Mouse (Mus musculus): ENCODE results near the gene Elovl6.

GRCm38 (mm10) chr3:129633518-129633917 lies 101.4 kb downstream of the Elovl6 start:
- no peak for TF ChIP-seq POLR2A (IDR thresholded peaks at IDR 0.05; ENCODE audit: extremely low read depth, insufficient read depth, low read length)
- no peak for TF ChIP-seq CTCF (IDR thresholded peaks at IDR 0.05; ENCODE audit: extremely low read depth, insufficient read depth, low read length)

Data from cortical plate, adult 2 months (tissue).